Mouse (Mus musculus) intestine, embryonic 14.5 days (tissue): ENCODE measurements around the gene Gm20824. TPM values are rescaled to one million over a fixed set of nuclear protein-coding genes. Genes with fewer than 3 reads are reported as not detected.
"Not testable (repeated sequence)": the region's sequence is repeated elsewhere in the genome, so short reads cannot be mapped to it uniquely, and the experiment has no call there.

Source experiments
- ATAC-seq: fragments of 200-750 bp; cut with Nextera tagmentation; replicated peaks from 2 replicates; pipeline ENCODE4 v1.8.0; 2017; ENCODE audit warnings: low read depth, moderate number of reproducible peaks, moderate TSS enrichment, moderate library complexity; ENCODE audit not compliant: low FRiP score, low TSS enrichment
- DNase-seq: peaks from one replicate; pipeline ENCODE4 v3.0.0-alpha.2; 2018; ENCODE audit warnings: low spot score
- H3K27ac ChIP-seq: fragments of 300-500 bp; sonication (generic); 2 replicates; pipeline ENCODE4 v1.5.1; 2014; ENCODE audit warnings: low read depth, mild to moderate bottlenecking, control low read depth
- H3K27me3 ChIP-seq: fragments of 300-500 bp; sonication (generic); replicated peaks from 2 replicates; pipeline ENCODE4 v1.6.1; 2014; ENCODE audit warnings: low read length, control low read depth; ENCODE audit not compliant: control insufficient read depth, insufficient read depth
- H3K36me3 ChIP-seq: fragments of 300-500 bp; sonication (generic); 2 replicates; pipeline ENCODE4 v1.6.1; 2014; ENCODE audit warnings: low read length, control low read depth; ENCODE audit not compliant: control insufficient read depth, insufficient read depth
- H3K4me1 ChIP-seq: fragments of 300-500 bp; sonication (generic); replicated peaks from 2 replicates; pipeline ENCODE4 v1.6.1; 2014; ENCODE audit warnings: low read length, control low read depth, mixed read lengths; ENCODE audit not compliant: control insufficient read depth, insufficient read depth
- H3K4me2 ChIP-seq: fragments of 300-500 bp; sonication (generic); 2 replicates; pipeline ENCODE4 v1.6.1; 2014; ENCODE audit warnings: low read length
- H3K4me3 ChIP-seq: fragments of 300-500 bp; sonication (generic); 2 replicates; pipeline ENCODE4 v1.5.1; 2014; ENCODE audit warnings: low read depth, low read length, control low read depth, mixed read lengths
- H3K9ac ChIP-seq: fragments of 300-500 bp; sonication (generic); 2 replicates; pipeline ENCODE4 v1.6.1; 2014; ENCODE audit warnings: mild to moderate bottlenecking, low read length
- H3K9me3 ChIP-seq: fragments of 300-500 bp; sonication (generic); 2 replicates; pipeline ENCODE4 v1.6.1; 2016; ENCODE audit warnings: low read length, control low read depth; ENCODE audit not compliant: control insufficient read depth
- WGBS: fragments of 180-500 bp; shearing (Covaris S2); extraction: QIAGEN DNeasy Blood & Tissue Kit; methylation state at CpG from one replicate; pipeline ENCODE4 v1.1.7; 2014; 5-methylcytosine and 5-hydroxymethylcytosine counted together
- polyA plus RNA-seq: library from polyadenylated mRNA; unstranded; fragments of >200 nt; fragmentation: Nextera tagmentation; extraction: Ambion mirVana; gene quantifications from 2 replicates; pipeline ENCODE4 v1.2.1, GENCODE M21; 2014

Gm20824 gene
- polyA plus RNA-seq, result not detected in 2 replicates

- not testable (repeated sequence) for H3K4me3 ChIP-seq, DNase-seq, H3K9ac ChIP-seq, ATAC-seq, H3K9me3 ChIP-seq, H3K27me3 ChIP-seq, H3K36me3 ChIP-seq, H3K4me2 ChIP-seq, H3K4me1 ChIP-seq, H3K27ac ChIP-seq
- no CpG with 5 or more reads among the region's 6 CpGs for WGBS
Observed at GRCm38 (mm10) chrY:8257607-8258006, at the start of gene Gm20824. TSS of gene Gm20824 (plus strand) at chrY:8257907.

Other genes with a start within 250 kb of the Gm20824 start
- not detected in 2 replicates for gene Gm20825, start 186.4 kb upstream of the Gm20824 start, polyA plus RNA-seq